Mouse (Mus musculus): ENCODE data around the gene Csnk2b. TPM values are rescaled to one million over a fixed set of nuclear protein-coding genes. Genes with fewer than 3 reads are reported as not detected.
"Not testable (repeated sequence)": the region's sequence is repeated elsewhere in the genome, so short reads cannot be mapped to it uniquely, and the experiment has no call there.

The Csnk2b gene
- polyA plus RNA-seq, 1 experiment from 2014 or later = 190 TPM

- no peak overlapping the region for H3K9ac ChIP-seq
- H3K27ac ChIP-seq (ENCODE audit: poor library complexity, severe bottlenecking) = no peak overlapping the region
- peaks cover 22% of the 10 kb centered on the region for H3K36me3 ChIP-seq
- H3K4me3 ChIP-seq = no peak overlapping the region
- WGBS = 75% methylated on average over 3 of the region's 3 CpGs
- H3K9me3 ChIP-seq (replicated peaks) = no peaks in the 10 kb centered on the region
- peaks cover 26% of the 10 kb centered on the region for H3K4me1 ChIP-seq (replicated peaks)
- H3K4me2 ChIP-seq = no peak overlapping the region
- H3K27me3 ChIP-seq (replicated peaks) = no peaks in the 10 kb centered on the region
- no peak for ATAC-seq (ENCODE audit: insufficient number of reproducible peaks, low FRiP score)
These were observed 10.3 kb upstream of the Csnk2b start for GRCm38 (mm10) chr17:35132174-35132560.

GRCm38 (mm10) chr17:35131500-35132173 lies 9.8 kb upstream of the Csnk2b start, which contains the start of gene Apom:
Gene Apom, minus strand, starts transcription at chr17:35132050.
- Histone ChIP-seq H3K4me2 (no peak within 1 kb of the TSS), H3K27me3 (replicated peaks) (no peaks in the 10 kb centered on the region), H3K4me3 (no peak within 1 kb of the TSS), H3K9ac (no peak within 1 kb of the TSS), H3K4me1 (replicated peaks) (peaks cover 26% of the 10 kb centered on the region), H3K27ac (ENCODE audit: poor library complexity, severe bottlenecking) (no peak within 1 kb of the TSS), H3K9me3 (replicated peaks) (no peaks in the 10 kb centered on the region), H3K36me3 (peaks cover 22% of the 10 kb centered on the region)
- WGBS = 80% methylated on average over 15 of the region's 15 CpGs
- ATAC-seq (ENCODE audit: insufficient number of reproducible peaks, low FRiP score) = no peak

GRCm38 (mm10) chr17:35131038-35131437 lies 9.2 kb upstream of the Csnk2b start:
- no peak overlapping the region for H3K27ac ChIP-seq (ENCODE audit: poor library complexity, severe bottlenecking)
- H3K4me2 ChIP-seq = no peak overlapping the region
- H3K9ac ChIP-seq = no peak overlapping the region
- H3K36me3 ChIP-seq = peaks cover 22% of the 10 kb centered on the region
- no peak for ATAC-seq (ENCODE audit: insufficient number of reproducible peaks, low FRiP score)
- H3K4me3 ChIP-seq = no peak overlapping the region
- peaks cover 22% of the 10 kb centered on the region for H3K4me1 ChIP-seq (replicated peaks)
- H3K9me3 ChIP-seq (replicated peaks) = no peaks in the 10 kb centered on the region
- H3K27me3 ChIP-seq (replicated peaks) = no peaks in the 10 kb centered on the region
- WGBS = 81% methylated on average over 8 of the region's 8 CpGs

GRCm38 (mm10) chr17:35128996-35129395 lies 7.1 kb upstream of the Csnk2b start:
- Histone ChIP-seq H3K9ac (no peak overlapping the region), H3K9me3 (replicated peaks) (no peaks in the 10 kb centered on the region), H3K36me3 (peaks cover 31% of the 10 kb centered on the region), H3K4me2 (no peak overlapping the region), H3K4me1 (replicated peaks) (peaks cover 31% of the 10 kb centered on the region), H3K27me3 (replicated peaks) (no peaks in the 10 kb centered on the region), H3K27ac (ENCODE audit: poor library complexity, severe bottlenecking) (no peak overlapping the region), H3K4me3 (no peak overlapping the region)
- WGBS = 62% methylated on average over 11 of the region's 11 CpGs
- ATAC-seq (ENCODE audit: insufficient number of reproducible peaks, low FRiP score) = no peak

GRCm38 (mm10) chr17:35127017-35127416 lies 5.2 kb upstream of the Csnk2b start:
- Histone ChIP-seq H3K36me3 (peaks cover 36% of the 10 kb centered on the region), H3K4me1 (replicated peaks) (peaks cover 37% of the 10 kb centered on the region), H3K27me3 (replicated peaks) (no peaks in the 10 kb centered on the region), H3K27ac (ENCODE audit: poor library complexity, severe bottlenecking) (peak overlapping the region; percentile 77; the same call in 1 of the 2 replicates), H3K9me3 (replicated peaks) (no peaks in the 10 kb centered on the region), H3K9ac (peak overlapping the region; percentile 85), H3K4me3 (peak overlapping the region; percentile 75), H3K4me2 (peak overlapping the region; percentile 82)
- ATAC-seq (ENCODE audit: insufficient number of reproducible peaks, low FRiP score) = no peak
- WGBS = 64% methylated on average over 13 of the region's 13 CpGs

GRCm38 (mm10) chr17:35126206-35126611 lies 4.4 kb upstream of the Csnk2b start, which contains the start of gene D17H6S53E:
Gene D17H6S53E, plus strand, starts transcription at chr17:35126373.
- H3K27me3 ChIP-seq (replicated peaks) = no peaks in the 10 kb centered on the region
- peak within 1 kb of the TSS; percentile 82 for H3K4me2 ChIP-seq
- ATAC-seq (ENCODE audit: insufficient number of reproducible peaks, low FRiP score) = peak; percentile 69
- no peaks in the 10 kb centered on the region for H3K9me3 ChIP-seq (replicated peaks)
- H3K36me3 ChIP-seq = peaks cover 36% of the 10 kb centered on the region
- peaks cover 38% of the 10 kb centered on the region for H3K4me1 ChIP-seq (replicated peaks)
- WGBS = under 1% methylated on average over 36 of the region's 36 CpGs
- peak within 1 kb of the TSS; percentile 77 for H3K27ac ChIP-seq (ENCODE audit: poor library complexity, severe bottlenecking)
- H3K4me3 ChIP-seq = peak within 1 kb of the TSS; percentile 75
- peak within 1 kb of the TSS; percentile 85 for H3K9ac ChIP-seq

- ATAC-seq (ENCODE audit: insufficient number of reproducible peaks, low FRiP score) = no peak
- Histone ChIP-seq H3K36me3 (peaks cover 36% of the 10 kb centered on the region), H3K4me1 (replicated peaks) (peaks cover 38% of the 10 kb centered on the region), H3K9me3 (replicated peaks) (no peaks in the 10 kb centered on the region), H3K27ac (ENCODE audit: poor library complexity, severe bottlenecking) (peak overlapping the region; percentile 77), H3K4me2 (peak overlapping the region; percentile 82), H3K9ac (peak overlapping the region; percentile 85), H3K4me3 (peak overlapping the region; percentile 75), H3K27me3 (replicated peaks) (no peaks in the 10 kb centered on the region)
- WGBS = 25% methylated on average over 6 of the region's 6 CpGs
These were observed 3.7 kb upstream of the Csnk2b start for GRCm38 (mm10) chr17:35125578-35125977.

- no peak for ATAC-seq (ENCODE audit: insufficient number of reproducible peaks, low FRiP score)
- Histone ChIP-seq H3K9ac (no peak overlapping the region; the same call in 1 of the 2 replicates), H3K27ac (ENCODE audit: poor library complexity, severe bottlenecking) (no peak overlapping the region), H3K4me1 (replicated peaks) (peaks cover 43% of the 10 kb centered on the region), H3K27me3 (replicated peaks) (no peaks in the 10 kb centered on the region), H3K9me3 (replicated peaks) (no peaks in the 10 kb centered on the region), H3K4me3 (peak overlapping the region; percentile 75; the same call in 1 of the 2 replicates), H3K36me3 (peaks cover 33% of the 10 kb centered on the region), H3K4me2 (peak overlapping the region; percentile 82)
- 92% methylated on average over 1 of the region's 1 CpGs for WGBS
These were observed 3.2 kb upstream of the Csnk2b start for GRCm38 (mm10) chr17:35125081-35125480.

- not testable (repeated sequence) for H3K9ac ChIP-seq; H3K4me2 ChIP-seq; H3K27ac ChIP-seq (ENCODE audit: poor library complexity, severe bottlenecking); H3K4me3 ChIP-seq; H3K9me3 ChIP-seq (replicated peaks); H3K27me3 ChIP-seq (replicated peaks); ATAC-seq (ENCODE audit: insufficient number of reproducible peaks, low FRiP score)
- Histone ChIP-seq H3K36me3 (peaks cover 33% of the 10 kb centered on the region), H3K4me1 (replicated peaks) (peaks cover 48% of the 10 kb centered on the region)
- WGBS = 90% methylated on average over 12 of the region's 12 CpGs
These were observed 2.5 kb upstream of the Csnk2b start for GRCm38 (mm10) chr17:35124261-35124896.

GRCm38 (mm10) chr17:35123287-35123686 lies 1.4 kb upstream of the Csnk2b start:
- H3K4me2 ChIP-seq; H3K9ac ChIP-seq; H3K27ac ChIP-seq (ENCODE audit: poor library complexity, severe bottlenecking); ATAC-seq (ENCODE audit: insufficient number of reproducible peaks, low FRiP score); H3K27me3 ChIP-seq (replicated peaks); H3K4me3 ChIP-seq; H3K9me3 ChIP-seq (replicated peaks): not testable (repeated sequence)
- peaks cover 36% of the 10 kb centered on the region for H3K36me3 ChIP-seq
- 92% methylated on average over 9 of the region's 9 CpGs for WGBS
- H3K4me1 ChIP-seq (replicated peaks) = peaks cover 41% of the 10 kb centered on the region

- Histone ChIP-seq H3K27me3 (replicated peaks) (no peaks in the 10 kb centered on the region), H3K4me2 (peak within 1 kb of the TSS; percentile 92), H3K4me3 (peak within 1 kb of the TSS; percentile 76), H3K36me3 (peaks cover 46% of the 10 kb centered on the region), H3K9ac (peak within 1 kb of the TSS; percentile 93), H3K9me3 (replicated peaks) (no peaks in the 10 kb centered on the region), H3K4me1 (replicated peaks) (peaks cover 27% of the 10 kb centered on the region), H3K27ac (ENCODE audit: poor library complexity, severe bottlenecking) (peak within 1 kb of the TSS; percentile 87)
- under 1% methylated on average over 50 of the region's 50 CpGs for WGBS
- ATAC-seq (ENCODE audit: insufficient number of reproducible peaks, low FRiP score) = peak; percentile 94
These were observed 582 bp downstream of the Csnk2b start, which contains the start of gene Gpank1 for GRCm38 (mm10) chr17:35121143-35121799. Gene Gpank1, plus strand, starts transcription at chr17:35121455.

All from heart, embryonic 12.5 days (tissue).